Mouse (Mus musculus) kidney, postnatal 0 days (tissue): ENCODE results near the gene Poc1a. TPM values are rescaled to one million over a fixed set of nuclear protein-coding genes. Genes with fewer than 3 reads are reported as not detected.

Experiments used
- ATAC-seq: fragments of 200-750 bp; cut with Nextera tagmentation; replicated peaks from 2 replicates; pipeline ENCODE4 v1.8.0; 2017; ENCODE audit warnings: low read depth, moderate number of reproducible peaks, moderate TSS enrichment, moderate library complexity; ENCODE audit not compliant: low FRiP score
- DNase-seq: peaks from one replicate; pipeline ENCODE4 v3.0.0-alpha.2; 2016; ENCODE audit warnings: low spot score
- H3K27ac ChIP-seq: fragments of 300-500 bp; sonication (generic); 2 replicates; pipeline ENCODE4 v1.5.1; 2014; ENCODE audit warnings: mild to moderate bottlenecking
- H3K27me3 ChIP-seq: fragments of 300-500 bp; sonication (generic); 2 replicates; pipeline ENCODE4 v1.6.1; 2014; ENCODE audit warnings: low read length, mixed read lengths; ENCODE audit not compliant: insufficient read depth
- H3K36me3 ChIP-seq: fragments of 300-500 bp; sonication (generic); 2 replicates; pipeline ENCODE4 v1.6.1; 2014; ENCODE audit warnings: low read length, mixed read lengths; ENCODE audit not compliant: insufficient read depth
- H3K4me1 ChIP-seq: fragments of 300-500 bp; sonication (generic); replicated peaks from 2 replicates; pipeline ENCODE4 v1.6.1; 2014; ENCODE audit warnings: antibody characterized with exemption, low read length, mixed read lengths; ENCODE audit not compliant: insufficient read depth
- H3K4me2 ChIP-seq: fragments of 300-500 bp; sonication (generic); 2 replicates; pipeline ENCODE4 v1.6.1; 2014; ENCODE audit warnings: mild to moderate bottlenecking, low read length, moderate library complexity, mixed read lengths
- H3K4me3 ChIP-seq: fragments of 300-500 bp; sonication (generic); replicated peaks from 2 replicates; pipeline ENCODE4 v1.5.1; 2014; ENCODE audit warnings: low read depth, low read length
- H3K9ac ChIP-seq: fragments of 300-500 bp; sonication (generic); 2 replicates; pipeline ENCODE4 v1.6.1; 2014; ENCODE audit warnings: low read depth, low read length
- H3K9me3 ChIP-seq: fragments of 300-500 bp; sonication (generic); replicated peaks from 2 replicates; pipeline ENCODE4 v1.6.1; 2016; ENCODE audit warnings: low read length, inconsistent platforms, mixed read lengths
- CTCF ChIP-seq: IDR thresholded peaks from 2 replicates; pipeline ENCODE4 v1.5.1; 2016; ENCODE audit warnings: antibody characterized with exemption, low read depth, mild to moderate bottlenecking, moderate library complexity
- WGBS: fragments of 180-500 bp; shearing (Covaris S2); extraction: QIAGEN DNeasy Blood & Tissue Kit; methylation state at CpG from one replicate; pipeline ENCODE4 v1.1.7; 2014; 5-methylcytosine and 5-hydroxymethylcytosine counted together
- polyA plus RNA-seq: library from polyadenylated mRNA; unstranded; fragments of >200 nt; fragmentation: Nextera tagmentation; extraction: Ambion mirVana; gene quantifications from 2 replicates; pipeline ENCODE4 v1.2.1, GENCODE M21; 2015

The Poc1a gene
- polyA plus RNA-seq: 13.1 and 14.5 TPM in 2 replicates

GRCm38 (mm10) chr9:106280808-106281544 is at the start of gene Poc1a:
Gene Poc1a (plus strand): TSS chr9:106281061.
- peak within 1 kb of the TSS; percentile 53 for H3K4me3 ChIP-seq
- peaks cover 4% of the 10 kb centered on the region; the same call in 1 of the 2 replicates for H3K4me1 ChIP-seq
- no peaks in the 10 kb centered on the region for H3K9me3 ChIP-seq
- peak within 1 kb of the TSS; percentile 85 for H3K27ac ChIP-seq
- H3K9ac ChIP-seq: peak within 1 kb of the TSS; percentile 65
- DNase-seq (peak; percentile 98), ATAC-seq (peak; percentile 95)
- no peaks in the 10 kb centered on the region for H3K27me3 ChIP-seq
- under 1% methylated on average over 47 of the region's 47 CpGs for WGBS
- H3K4me2 ChIP-seq: peak within 1 kb of the TSS; percentile 88
- no peak for TF ChIP-seq CTCF
- 0 out of 2 replicates have a peak, but pooled peaks cover 4% of the 10 kb centered on the region for H3K36me3 ChIP-seq

DNA sequence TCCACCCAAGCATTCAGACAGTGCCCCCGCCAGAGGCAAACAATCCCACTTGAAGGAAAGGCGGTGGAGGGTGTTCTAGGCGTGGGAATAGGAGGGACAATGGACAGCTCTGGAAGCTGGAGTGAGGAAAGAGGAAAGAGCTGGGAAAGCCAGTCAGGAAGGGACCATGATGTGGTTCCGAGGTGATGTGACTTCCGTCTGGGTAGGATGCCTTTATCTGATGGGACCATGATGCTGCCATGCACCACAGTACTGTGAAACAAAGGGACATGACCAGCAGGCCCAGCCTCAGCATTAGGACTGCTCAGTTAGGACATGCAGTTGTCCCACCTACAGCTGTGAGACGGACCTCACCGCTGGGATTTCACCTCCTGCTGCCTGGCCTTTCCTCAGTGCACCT is 49.6 kb upstream of the Poc1a start:
- Histone ChIP-seq H3K4me2 (no peak overlapping the region), H3K9ac (no peak overlapping the region), H3K36me3 (peaks cover 32% of the 10 kb centered on the region), H3K27me3 (no peaks in the 10 kb centered on the region), H3K4me1 (no peaks in the 10 kb centered on the region), H3K9me3 (no peaks in the 10 kb centered on the region), H3K4me3 (no peak overlapping the region), H3K27ac (no peak overlapping the region)
- WGBS: 83% methylated on average over 7 of the region's 7 CpGs
- ATAC-seq (no peak), DNase-seq (no peak)
- TF ChIP-seq CTCF: no peak

DNA sequence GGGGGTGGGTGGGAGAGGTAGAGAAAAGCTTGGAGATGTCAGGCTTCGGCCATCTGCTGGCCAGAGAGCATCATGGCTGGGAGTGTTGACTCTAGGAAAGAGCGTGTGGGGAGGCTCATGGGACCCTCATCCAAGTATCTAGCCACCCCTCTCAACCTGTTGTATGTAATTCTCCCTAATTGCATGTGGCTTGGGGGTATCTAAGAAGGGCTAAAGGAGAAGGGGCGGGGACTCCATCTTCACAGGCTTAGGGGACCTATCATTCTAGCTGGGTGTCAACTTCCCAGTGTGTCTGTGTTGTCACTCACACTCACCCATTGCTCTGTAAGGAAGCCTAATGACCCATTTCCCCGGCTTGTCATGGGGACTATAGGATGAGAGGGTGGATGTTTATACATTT is 49.0 kb upstream of the Poc1a start:
- Histone ChIP-seq H3K4me3 (no peak overlapping the region), H3K27ac (no peak overlapping the region), H3K4me1 (no peaks in the 10 kb centered on the region), H3K9ac (no peak overlapping the region), H3K9me3 (no peaks in the 10 kb centered on the region), H3K36me3 (peaks cover 36% of the 10 kb centered on the region), H3K27me3 (no peaks in the 10 kb centered on the region), H3K4me2 (no peak overlapping the region)
- DNase-seq (no peak), ATAC-seq (no peak)
- 77% methylated on average over 4 of the region's 4 CpGs for WGBS
- no peak for TF ChIP-seq CTCF

GRCm38 (mm10) chr9:106232956-106233355 is 47.9 kb upstream of the Poc1a start:
- Histone ChIP-seq H3K4me3 (no peak overlapping the region), H3K4me1 (no peaks in the 10 kb centered on the region), H3K27me3 (no peaks in the 10 kb centered on the region), H3K27ac (no peak overlapping the region), H3K9me3 (no peaks in the 10 kb centered on the region), H3K36me3 (peaks cover 44% of the 10 kb centered on the region), H3K9ac (no peak overlapping the region), H3K4me2 (no peak overlapping the region)
- WGBS: 91% methylated on average over 3 of the region's 3 CpGs
- DNase-seq (no peak), ATAC-seq (no peak)
- TF ChIP-seq CTCF: no peak

DNA sequence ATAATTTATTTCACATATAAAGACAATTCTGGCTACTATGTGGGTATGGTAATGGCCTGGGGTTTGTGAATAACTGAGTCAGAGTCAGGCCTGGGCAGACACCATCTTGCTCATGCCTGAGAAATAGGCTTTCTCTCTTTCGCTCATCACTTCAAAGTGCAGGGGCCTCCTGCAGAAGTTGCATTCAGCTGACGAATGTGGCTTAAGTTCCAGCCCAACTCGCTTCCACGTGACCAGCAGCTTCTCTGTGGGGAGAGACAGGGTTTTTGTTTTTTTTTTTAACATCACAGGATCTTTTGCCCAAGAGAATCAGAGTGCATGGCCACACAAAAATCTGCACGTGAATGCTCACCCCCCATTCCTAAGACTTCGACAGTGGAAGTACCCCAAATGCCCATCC is 46.9 kb upstream of the Poc1a start:
- H3K27ac ChIP-seq: no peak overlapping the region
- TF ChIP-seq CTCF: no peak
- peaks cover 53% of the 10 kb centered on the region for H3K36me3 ChIP-seq
- no peak overlapping the region for H3K4me3 ChIP-seq
- no peaks in the 10 kb centered on the region for H3K9me3 ChIP-seq
- DNase-seq (no peak), ATAC-seq (no peak)
- 69% methylated on average over 6 of the region's 6 CpGs for WGBS
- no peaks in the 10 kb centered on the region for H3K27me3 ChIP-seq
- H3K4me2 ChIP-seq: no peak overlapping the region
- H3K4me1 ChIP-seq: no peaks in the 10 kb centered on the region
- no peak overlapping the region for H3K9ac ChIP-seq

DNA sequence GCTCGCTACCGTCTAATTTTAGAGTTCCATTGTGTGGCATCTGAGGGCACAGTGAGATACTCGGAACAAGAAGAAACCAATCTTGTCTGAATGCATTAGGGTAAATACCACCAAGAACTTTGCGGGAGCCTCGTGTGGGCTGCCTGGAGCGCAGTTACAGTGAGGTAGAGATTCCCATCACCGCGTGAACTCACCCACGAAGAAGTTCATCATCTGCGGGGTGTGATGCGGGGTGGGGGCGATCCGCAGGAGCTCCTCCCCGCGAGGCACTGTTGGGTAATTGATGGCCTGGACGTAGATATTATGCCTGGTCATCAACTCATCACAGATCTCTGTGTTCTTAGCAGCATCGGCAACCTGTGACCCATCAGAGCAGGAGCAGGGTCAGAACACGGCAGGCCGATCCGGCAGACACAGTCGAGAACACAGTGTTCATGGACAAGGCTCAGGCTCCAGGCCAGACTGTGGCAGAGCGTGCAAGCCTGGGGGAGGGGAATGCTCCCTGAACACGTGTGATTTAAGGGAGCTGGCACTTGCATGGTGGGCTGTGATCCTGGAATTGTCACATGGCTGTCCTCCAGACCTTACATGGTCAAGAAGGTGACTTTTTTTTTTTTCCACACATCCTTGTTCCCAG is 45.5 kb upstream of the Poc1a start:
- H3K4me3 ChIP-seq: no peak overlapping the region
- ATAC-seq (no peak; the same call in 1 of the 2 replicates), DNase-seq (no peak)
- H3K9ac ChIP-seq: no peak overlapping the region
- H3K27ac ChIP-seq: no peak overlapping the region
- H3K4me2 ChIP-seq: no peak overlapping the region
- peaks cover 61% of the 10 kb centered on the region for H3K36me3 ChIP-seq
- H3K9me3 ChIP-seq: no peaks in the 10 kb centered on the region
- no peak for TF ChIP-seq CTCF
- no peaks in the 10 kb centered on the region for H3K4me1 ChIP-seq
- no peaks in the 10 kb centered on the region for H3K27me3 ChIP-seq
- WGBS: 68% methylated on average over 23 of the region's 23 CpGs
